21 mouse cellular contexts compared by ENCODE assay signal in genomic region chr11:103394604-103395003, GRCm38 (mm10). TPM values are rescaled to one million over a fixed set of nuclear protein-coding genes. Genes with fewer than 3 reads are reported as not detected.
DNase-seq lines count a peak whose midpoint lies in the region; ATAC-seq and TF ChIP-seq lines count a peak whose summit lies in the region.
"Had no signal": no experiment of that assay in that cellular context is flagged by ENCODE, and none has a peak within 500 bp of the region (broad histone marks: within the 10 kb centered on the region; RNA-seq: fewer than 3 reads in every experiment).

No protein-coding gene starts in this region.

- H3K79me2 ChIP-seq in myocyte (ENCODE audit: control insufficient read depth, insufficient read depth) = no peaks in the 10 kb centered on the region

- H3K36me3 ChIP-seq in embryonic facial prominence, embryonic 13.5 days = peaks cover 66% of the 10 kb centered on the region
- H3K36me3 ChIP-seq in embryonic facial prominence, embryonic 10.5 days (replicated peaks) = peaks cover 72% of the 10 kb centered on the region
- H3K36me3 ChIP-seq in myocyte (ENCODE audit: control insufficient read depth, insufficient read depth) = peaks cover 17% of the 10 kb centered on the region

- no peak overlapping the region for H3K4me3 ChIP-seq in embryonic facial prominence, embryonic 13.5 days
- no peak overlapping the region for H3K4me3 ChIP-seq in embryonic facial prominence, embryonic 10.5 days
- H3K4me3 ChIP-seq in myocyte = no peak overlapping the region

- no peak for DNase-seq in embryonic facial prominence, embryonic 10.5 days (ENCODE audit: low spot score)
- peak; percentile 75 for DNase-seq in heart, adult 11 months
- no peak for DNase-seq in heart, adult 8-10 months (ENCODE audit: low spot score)
- DNase-seq in urinary bladder, adult 2 months (ENCODE audit: low spot score) = no peak
- DNase-seq: adrenal gland, adult 2 months; adrenal gland, adult 8-10 months; adrenal gland, postnatal 10 days; adrenal gland, postnatal 14 days; adrenal gland, postnatal 25 days; adrenal gland, postnatal 36 days; B cell, adult 2 months; cerebellum, adult 11 months; cerebellum, adult 11-12 months; cerebellum, adult 18-20 months had no signal

- H3K4me1 ChIP-seq in embryonic facial prominence, embryonic 13.5 days = no peaks in the 10 kb centered on the region
- peaks cover 6% of the 10 kb centered on the region for H3K4me1 ChIP-seq in embryonic facial prominence, embryonic 10.5 days

- H3K27ac ChIP-seq in embryonic facial prominence, embryonic 13.5 days = no peak overlapping the region
- H3K27ac ChIP-seq in embryonic facial prominence, embryonic 10.5 days (replicated peaks) = no peak overlapping the region

- H3ac ChIP-seq in myocyte (ENCODE audit: control insufficient read depth, insufficient read length) = no peak overlapping the region

- no peaks in the 10 kb centered on the region for H3K27me3 ChIP-seq in embryonic facial prominence, embryonic 13.5 days
- no peaks in the 10 kb centered on the region for H3K27me3 ChIP-seq in embryonic facial prominence, embryonic 10.5 days (replicated peaks; ENCODE audit: low read depth, poor library complexity, severe bottlenecking)
- no peaks in the 10 kb centered on the region for H3K27me3 ChIP-seq in myocyte (ENCODE audit: control insufficient read depth, insufficient read depth, insufficient read length)
- H3K27me3 ChIP-seq: CH12.LX, Patski had no signal

- no peak overlapping the region for H3K4me2 ChIP-seq in embryonic facial prominence, embryonic 13.5 days
- H3K4me2 ChIP-seq in myocyte (ENCODE audit: low read depth) = no peak overlapping the region

- 54% methylated on average over 7 of the region's 7 CpGs for WGBS in embryonic facial prominence, embryonic 13.5 days
- WGBS in embryonic facial prominence, embryonic 10.5 days = 75% methylated on average over 7 of the region's 7 CpGs

- no peaks in the 10 kb centered on the region for H3K9me3 ChIP-seq in embryonic facial prominence, embryonic 13.5 days
- H3K9me3 ChIP-seq in embryonic facial prominence, embryonic 10.5 days = no peaks in the 10 kb centered on the region
- H3K9me3 ChIP-seq: G1E had no signal

- no peak for TF ChIP-seq POLR2A in myocyte (IDR thresholded peaks at IDR 0.05; ENCODE audit: insufficient read length, low read depth)

- no peak for ATAC-seq in embryonic facial prominence, embryonic 13.5 days (ENCODE audit: insufficient number of reproducible peaks, insufficient read depth, low FRiP score, low TSS enrichment, low read depth)
- ATAC-seq: activated CD4-positive, CD25-positive, alpha-beta regulatory T cell, adult 4 months; CD4-positive, CD25-positive, alpha-beta regulatory T cell, adult 4 months; Patski had no signal

- H3K9ac ChIP-seq in embryonic facial prominence, embryonic 13.5 days = 0 out of 2 replicates have a peak overlapping the region, but pooled peaks have one; percentile 7

TF ChIP-seq in myocyte, 11 proteins besides CTCF, POLR2A, EP300 and RAD21:
- peak in 2 of 3 experiments; percentile 23 to 70 for TF ChIP-seq MYOD1 (IDR thresholded peaks at IDR 0.05; ENCODE audit: control insufficient read depth in 1 of 3, insufficient read length in 2 of 3, low read depth in 2 of 3)
- TF ChIP-seq USF1 (IDR thresholded peaks at IDR 0.05; ENCODE audit: low read depth) = no peak
- peak in 1 of 3 experiments; percentile 50 for TF ChIP-seq MYOG (IDR thresholded peaks at IDR 0.05; ENCODE audit: control insufficient read depth in 1 of 3, insufficient read depth in 1 of 3, insufficient read length in 2 of 3, low read depth in 2 of 3)

RNA-seq across cellular contexts. Expression of gene Plekhm1, which starts 17.9 kb away (rescaled TPM):
- polyA plus RNA-seq in embryonic facial prominence, embryonic 13.5 days (2015; fragmentation: Nextera tagmentation; extraction: Ambion mirVana) = 7.2 and 7.6 TPM in 2 replicates
- polyA plus RNA-seq in embryonic facial prominence, embryonic 10.5 days (2016; fragmentation: Nextera tagmentation; extraction: Ambion mirVana) = 8.1 and 8.9 TPM in 2 replicates
- total RNA-seq in heart, adult 8-10 months (2022) = 10 to 100 TPM; 11.0 to 12.5 (median 11.6) TPM
- 12.2 TPM for polyA plus RNA-seq in myocyte (2012; fragmentation: generic; extraction: Trizol)
- polyA plus RNA-seq in urinary bladder, adult 2 months (2012; rRNA removed) = 15.7 and 16.6 TPM in 2 replicates

RNA-seq across cellular contexts. Expression of gene Arhgap27, which starts 31.1 kb away (rescaled TPM):
- 6.8 and 7.2 TPM in 2 replicates for polyA plus RNA-seq in embryonic facial prominence, embryonic 13.5 days (2015; fragmentation: Nextera tagmentation; extraction: Ambion mirVana)
- 5.3 and 5.8 TPM in 2 replicates for polyA plus RNA-seq in embryonic facial prominence, embryonic 10.5 days (2016; fragmentation: Nextera tagmentation; extraction: Ambion mirVana)
- total RNA-seq in heart, adult 8-10 months (2022) = 10 to 100 TPM; 11.9 to 20.4 (median 13.3) TPM
- polyA plus RNA-seq in myocyte (2012; fragmentation: generic; extraction: Trizol) = 0.31 TPM
- polyA plus RNA-seq in urinary bladder, adult 2 months (2012; rRNA removed) = 22.3 and 23.4 TPM in 2 replicates
